Mouse (Mus musculus): ENCODE data around the gene Aldh4a1. TPM values are rescaled to one million over a fixed set of nuclear protein-coding genes. Genes with fewer than 3 reads are reported as not detected.

Gene Aldh4a1
- 8.0 and 13.2 TPM in 2 replicates for total RNA-seq (2014; fragmentation: Nextera tagmentation)
- 9.9 and 13.3 TPM in 2 replicates for total RNA-seq (2017)

GRCm38 (mm10) chr4:139622373-139623282 lies at the start of gene Aldh4a1:
Aldh4a1 (plus strand) TSS chr4:139622866.
- ATAC-seq (replicated peaks; ENCODE audit: low FRiP score, low TSS enrichment, poor library complexity, severe bottlenecking), result peak; percentile 97

GRCm38 (mm10) chr4:139572928-139573512 lies 49.6 kb upstream of the Aldh4a1 start:
- no peak for ATAC-seq (replicated peaks; ENCODE audit: low FRiP score, low TSS enrichment, poor library complexity, severe bottlenecking)

- ATAC-seq (replicated peaks; ENCODE audit: low FRiP score, low TSS enrichment, poor library complexity, severe bottlenecking), result peak; percentile 98
Measured at GRCm38 (mm10) chr4:139574156-139574798, 48.4 kb upstream of the Aldh4a1 start.

- no peak; the same call in 1 of the 2 replicates for ATAC-seq (replicated peaks; ENCODE audit: low FRiP score, low TSS enrichment, poor library complexity, severe bottlenecking)
Measured at GRCm38 (mm10) chr4:139574799-139575672, 47.6 kb upstream of the Aldh4a1 start.

GRCm38 (mm10) chr4:139575673-139576003 lies 47.0 kb upstream of the Aldh4a1 start:
- no peak for ATAC-seq (replicated peaks; ENCODE audit: low FRiP score, low TSS enrichment, poor library complexity, severe bottlenecking)

- ATAC-seq (replicated peaks; ENCODE audit: low FRiP score, low TSS enrichment, poor library complexity, severe bottlenecking), result no peak
Measured at GRCm38 (mm10) chr4:139576251-139576880, 46.3 kb upstream of the Aldh4a1 start.

GRCm38 (mm10) chr4:139577006-139577405 lies 45.7 kb upstream of the Aldh4a1 start:
- no peak for ATAC-seq (replicated peaks; ENCODE audit: low FRiP score, low TSS enrichment, poor library complexity, severe bottlenecking)

GRCm38 (mm10) chr4:139578389-139578788 lies 44.3 kb upstream of the Aldh4a1 start:
- no peak for ATAC-seq (replicated peaks; ENCODE audit: low FRiP score, low TSS enrichment, poor library complexity, severe bottlenecking)

- ATAC-seq (replicated peaks; ENCODE audit: low FRiP score, low TSS enrichment, poor library complexity, severe bottlenecking), result no peak
Measured at GRCm38 (mm10) chr4:139579003-139579402, 43.7 kb upstream of the Aldh4a1 start.

GRCm38 (mm10) chr4:139579466-139579865 lies 43.2 kb upstream of the Aldh4a1 start:
- no peak for ATAC-seq (replicated peaks; ENCODE audit: low FRiP score, low TSS enrichment, poor library complexity, severe bottlenecking)

- no peak for ATAC-seq (replicated peaks; ENCODE audit: low FRiP score, low TSS enrichment, poor library complexity, severe bottlenecking)
Measured at GRCm38 (mm10) chr4:139580663-139581336, 41.9 kb upstream of the Aldh4a1 start.

GRCm38 (mm10) chr4:139581427-139582051 lies 41.1 kb upstream of the Aldh4a1 start:
- no peak for ATAC-seq (replicated peaks; ENCODE audit: low FRiP score, low TSS enrichment, poor library complexity, severe bottlenecking)

- ATAC-seq (replicated peaks; ENCODE audit: low FRiP score, low TSS enrichment, poor library complexity, severe bottlenecking), result no peak
Measured at GRCm38 (mm10) chr4:139582346-139582745, 40.3 kb upstream of the Aldh4a1 start.

GRCm38 (mm10) chr4:139582903-139583302 lies 39.8 kb upstream of the Aldh4a1 start:
- no peak for ATAC-seq (replicated peaks; ENCODE audit: low FRiP score, low TSS enrichment, poor library complexity, severe bottlenecking)

- ATAC-seq (replicated peaks; ENCODE audit: low FRiP score, low TSS enrichment, poor library complexity, severe bottlenecking), result no peak
Measured at GRCm38 (mm10) chr4:139583629-139584245, 38.9 kb upstream of the Aldh4a1 start.

- no peak for ATAC-seq (replicated peaks; ENCODE audit: low FRiP score, low TSS enrichment, poor library complexity, severe bottlenecking)
Measured at GRCm38 (mm10) chr4:139584704-139585103, 38.0 kb upstream of the Aldh4a1 start.

GRCm38 (mm10) chr4:139585713-139586112 lies 37.0 kb upstream of the Aldh4a1 start:
- ATAC-seq (replicated peaks; ENCODE audit: low FRiP score, low TSS enrichment, poor library complexity, severe bottlenecking), result no peak

- ATAC-seq (replicated peaks; ENCODE audit: low FRiP score, low TSS enrichment, poor library complexity, severe bottlenecking), result no peak
Measured at GRCm38 (mm10) chr4:139587370-139587769, 35.3 kb upstream of the Aldh4a1 start.
